24 mouse cellular contexts compared by ENCODE assay signal in the genomic region with DNA sequence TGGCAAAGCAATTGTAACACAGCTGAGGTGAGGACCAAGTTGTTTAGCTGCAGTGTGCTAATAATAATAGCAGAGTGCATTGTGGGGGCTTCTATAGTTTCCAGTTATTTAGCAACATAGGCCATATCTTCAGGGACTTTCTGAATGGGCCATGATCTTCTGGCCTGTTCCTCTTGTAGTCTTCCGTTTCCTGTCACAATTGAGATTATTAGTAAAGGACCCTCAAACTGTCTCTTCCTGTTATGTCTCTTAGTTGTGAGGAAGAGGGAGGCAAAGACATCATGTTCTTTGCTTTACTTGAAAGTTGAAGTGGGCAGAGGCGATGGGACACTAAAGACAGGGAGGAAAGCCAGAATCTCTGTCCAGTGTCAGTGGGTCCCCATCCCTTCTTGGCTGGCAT.
DNase-seq lines count a peak whose midpoint lies in the region; ATAC-seq and TF ChIP-seq lines count a peak whose summit lies in the region.
"Had no signal": no experiment of that assay in that cellular context is flagged by ENCODE, and none has a peak within 500 bp of the region (broad histone marks: within the 10 kb centered on the region; RNA-seq: fewer than 3 reads in every experiment).

No protein-coding gene starts in this region.

- no peak for TF ChIP-seq POLR2A in cerebellum, adult 2 months (IDR thresholded peaks at IDR 0.05; ENCODE audit: borderline replicate concordance, insufficient read depth, low read length)

- DNase-seq in cerebellum, adult 2 months = peak in 1 of 2 experiments; percentile 29
- no peak for DNase-seq in cerebellum, adult 11-12 months
- no peak for DNase-seq in heart, postnatal 0 days (ENCODE audit: low spot score)
- DNase-seq in heart, adult 18-20 months = no peak
- DNase-seq in stomach, postnatal 0 days (ENCODE audit: low spot score) = no peak
- DNase-seq in ovary, postnatal 14 days (ENCODE audit: low spot score) = no peak
- DNase-seq in right cerebral cortex, postnatal 4 days = no peak
- DNase-seq: adrenal gland, adult 8-10 months; adrenal gland, postnatal 36 days; B cell, adult 2 months; cerebellum, adult 18-20 months; cerebellum, postnatal 10 days; embryo, embryonic 11 days; heart, postnatal 36 days had no signal

- ATAC-seq in heart, postnatal 0 days (ENCODE audit: insufficient read depth, low read depth) = no peak
- ATAC-seq in stomach, embryonic 14.5 days (ENCODE audit: insufficient number of reproducible peaks, insufficient read depth, low FRiP score, low read depth) = no peak
- no peak for ATAC-seq in stomach, postnatal 0 days (ENCODE audit: low FRiP score, low TSS enrichment)
- ATAC-seq: CD4-positive, CD25-positive, alpha-beta regulatory T cell, adult 4 months; forebrain, embryonic 14.5 days had no signal

- H3K36me3 ChIP-seq in heart, postnatal 0 days (replicated peaks; ENCODE audit: control insufficient read depth, insufficient read depth, low read length) = no peaks in the 10 kb centered on the region
- H3K36me3 ChIP-seq in stomach, embryonic 14.5 days (ENCODE audit: control insufficient read depth, insufficient read depth, low read length) = no peaks in the 10 kb centered on the region
- H3K36me3 ChIP-seq in stomach, postnatal 0 days (ENCODE audit: control insufficient read depth, insufficient read depth, low read length) = no peaks in the 10 kb centered on the region
- H3K36me3 ChIP-seq: embryonic facial prominence, embryonic 15.5 days; forebrain, embryonic 10.5 days; G1E; heart, embryonic 15.5 days; hindbrain, embryonic 15.5 days had no signal

- H3K4me2 ChIP-seq in heart, postnatal 0 days (ENCODE audit: low read depth, low read length) = no peak overlapping the region
- H3K4me2 ChIP-seq in stomach, embryonic 14.5 days (replicated peaks; ENCODE audit: low read depth, low read length) = no peak overlapping the region
- no peak overlapping the region for H3K4me2 ChIP-seq in stomach, postnatal 0 days (replicated peaks; ENCODE audit: low read depth)
- H3K4me2 ChIP-seq: embryonic facial prominence, embryonic 15.5 days; heart, embryonic 11.5 days; heart, embryonic 15.5 days; hindbrain, embryonic 15.5 days had no signal

- H3K9me3 ChIP-seq in heart, postnatal 0 days (replicated peaks; ENCODE audit: control insufficient read depth, low read length) = no peaks in the 10 kb centered on the region
- no peaks in the 10 kb centered on the region for H3K9me3 ChIP-seq in stomach, embryonic 14.5 days (ENCODE audit: control insufficient read depth, low read depth, low read length)
- no peaks in the 10 kb centered on the region for H3K9me3 ChIP-seq in stomach, postnatal 0 days (ENCODE audit: control insufficient read depth, low read length)
- H3K9me3 ChIP-seq: embryonic facial prominence, embryonic 15.5 days; forebrain, embryonic 10.5 days; heart, embryonic 15.5 days; hindbrain, embryonic 15.5 days had no signal

- no peak overlapping the region for H3K4me3 ChIP-seq in cerebellum, adult 2 months (replicated peaks; ENCODE audit: insufficient read depth, low read depth, low read length)
- no peak overlapping the region for H3K4me3 ChIP-seq in heart, postnatal 0 days (ENCODE audit: low read depth, low read length)
- H3K4me3 ChIP-seq in stomach, embryonic 14.5 days (ENCODE audit: low read depth, low read length) = no peak overlapping the region
- H3K4me3 ChIP-seq in stomach, postnatal 0 days (ENCODE audit: low read depth, low read length) = no peak overlapping the region
- H3K4me3 ChIP-seq: embryonic facial prominence, embryonic 15.5 days; erythroblast, embryonic 14.5 days; forebrain, embryonic 10.5 days; heart, embryonic 15.5 days; hindbrain, embryonic 15.5 days had no signal

- H3K27ac ChIP-seq in cerebellum, adult 2 months (ENCODE audit: insufficient read depth, low read length) = peak overlapping the region; percentile 28; the same call in 1 of the 2 replicates
- peak overlapping the region; percentile 34; the same call in 1 of the 2 replicates for H3K27ac ChIP-seq in heart, postnatal 0 days (ENCODE audit: low read depth)
- H3K27ac ChIP-seq in stomach, embryonic 14.5 days (ENCODE audit: low read length) = peak overlapping the region; percentile 58; the same call in 1 of the 2 replicates
- no peak overlapping the region; the same call in 1 of the 2 replicates for H3K27ac ChIP-seq in stomach, postnatal 0 days (replicated peaks)
- H3K27ac ChIP-seq: embryonic facial prominence, embryonic 15.5 days; forebrain, embryonic 10.5 days; heart, embryonic 15.5 days; hindbrain, embryonic 15.5 days had no signal

- H3K27me3 ChIP-seq in cerebellum, adult 2 months (ENCODE audit: control insufficient read depth, insufficient read depth, low read length) = no peaks in the 10 kb centered on the region
- H3K27me3 ChIP-seq in heart, postnatal 0 days (ENCODE audit: control insufficient read depth, insufficient read depth, low read length) = no peaks in the 10 kb centered on the region
- H3K27me3 ChIP-seq in stomach, embryonic 14.5 days (ENCODE audit: control insufficient read depth, insufficient read depth, low read length) = no peaks in the 10 kb centered on the region
- no peaks in the 10 kb centered on the region for H3K27me3 ChIP-seq in stomach, postnatal 0 days (ENCODE audit: control insufficient read depth, insufficient read depth, low read length)
- H3K27me3 ChIP-seq: embryonic facial prominence, embryonic 15.5 days; heart, embryonic 15.5 days; hindbrain, embryonic 15.5 days had no signal

- peaks cover 9% of the 10 kb centered on the region; the same call in 1 of the 2 replicates for H3K4me1 ChIP-seq in cerebellum, adult 2 months (ENCODE audit: control insufficient read depth, insufficient read depth, low read length)
- peaks cover 26% of the 10 kb centered on the region for H3K4me1 ChIP-seq in heart, postnatal 0 days (ENCODE audit: control insufficient read depth, insufficient read depth)
- peaks cover 4% of the 10 kb centered on the region; the same call in 1 of the 2 replicates for H3K4me1 ChIP-seq in stomach, embryonic 14.5 days (ENCODE audit: control insufficient read depth, insufficient read depth, low read length)
- H3K4me1 ChIP-seq in stomach, postnatal 0 days (replicated peaks; ENCODE audit: control insufficient read depth, insufficient read depth) = no peaks in the 10 kb centered on the region
- H3K4me1 ChIP-seq: embryonic facial prominence, embryonic 15.5 days had no signal

- no peak for TF ChIP-seq EP300 in heart, postnatal 0 days (IDR thresholded peaks at IDR 0.05; ENCODE audit: low read depth)
- TF ChIP-seq EP300 in stomach, postnatal 0 days (optimal IDR thresholded peaks at IDR 0.05) = no peak

- TF ChIP-seq CTCF in cerebellum, adult 2 months (IDR thresholded peaks at IDR 0.05; ENCODE audit: borderline replicate concordance, insufficient read depth, low read depth, low read length) = no peak
- TF ChIP-seq CTCF in heart, postnatal 0 days (IDR thresholded peaks at IDR 0.05; ENCODE audit: low read depth) = no peak
- TF ChIP-seq CTCF in stomach, postnatal 0 days (IDR thresholded peaks at IDR 0.05; ENCODE audit: low read depth) = no peak

- H3K9ac ChIP-seq in heart, postnatal 0 days (replicated peaks; ENCODE audit: low read depth, low read length) = no peak overlapping the region
- no peak overlapping the region for H3K9ac ChIP-seq in stomach, embryonic 14.5 days (replicated peaks; ENCODE audit: low read depth, low read length)
- H3K9ac ChIP-seq in stomach, postnatal 0 days (ENCODE audit: low read length) = no peak overlapping the region
- H3K9ac ChIP-seq: embryonic facial prominence, embryonic 15.5 days; heart, embryonic 15.5 days; hindbrain, embryonic 15.5 days had no signal

- 74% methylated on average over 2 of the region's 2 CpGs for WGBS in cerebellum, adult 2 months
- 76% methylated on average over 2 of the region's 2 CpGs for WGBS in heart, postnatal 0 days
- WGBS in stomach, embryonic 14.5 days = 86% methylated on average over 2 of the region's 2 CpGs
- 88% methylated on average over 2 of the region's 2 CpGs for WGBS in stomach, postnatal 0 days
